Mouse (Mus musculus) limb, embryonic 15.5 days (tissue): ENCODE measurements around the gene Cage1. TPM values are rescaled to one million over a fixed set of nuclear protein-coding genes. Genes with fewer than 3 reads are reported as not detected.

Source experiments
- ATAC-seq: fragments of 200-750 bp; cut with Nextera tagmentation; 2 replicates; pipeline ENCODE4 v1.8.0; 2017; ENCODE audit warnings: low read depth, moderate TSS enrichment; ENCODE audit not compliant: insufficient number of reproducible peaks, low FRiP score, low TSS enrichment
- H3K27ac ChIP-seq: fragments of 300-500 bp; sonication (generic); 2 replicates; pipeline ENCODE4 v1.5.1; 2015; ENCODE audit warnings: moderate library complexity, mild to moderate bottlenecking, inconsistent platforms
- H3K27me3 ChIP-seq: fragments of 300-500 bp; sonication (generic); 2 replicates; pipeline ENCODE4 v1.6.1; 2015; ENCODE audit warnings: inconsistent platforms
- H3K36me3 ChIP-seq: fragments of 300-500 bp; sonication (generic); 2 replicates; pipeline ENCODE4 v1.6.1; 2015; ENCODE audit warnings: inconsistent platforms
- H3K4me1 ChIP-seq: fragments of 300-500 bp; sonication (generic); 2 replicates; pipeline ENCODE4 v1.6.1; 2015; ENCODE audit warnings: inconsistent platforms
- H3K4me2 ChIP-seq: fragments of 300-500 bp; sonication (generic); 2 replicates; pipeline ENCODE4 v1.6.1; 2015; ENCODE audit warnings: mild to moderate bottlenecking, inconsistent platforms
- H3K4me3 ChIP-seq: fragments of 300-500 bp; sonication (generic); 2 replicates; pipeline ENCODE4 v1.5.1; 2015; ENCODE audit warnings: mild to moderate bottlenecking, inconsistent platforms
- H3K9ac ChIP-seq: fragments of 300-500 bp; sonication (generic); 2 replicates; pipeline ENCODE4 v1.6.1; 2015; ENCODE audit warnings: inconsistent platforms
- H3K9me3 ChIP-seq: fragments of 300-500 bp; sonication (generic); 2 replicates; pipeline ENCODE4 v1.6.1; 2016; ENCODE audit warnings: inconsistent platforms
- WGBS: fragments of 180-500 bp; shearing (Covaris S2); methylation state at CpG from one replicate; pipeline ENCODE4 v1.1.7; 2015; 5-methylcytosine and 5-hydroxymethylcytosine counted together
- microRNA-seq: library from miRNA; unstranded; fragments of <30 nt; microRNA quantifications from one replicate; pipeline ENCODE4, GENCODE M21; 2016
- polyA plus RNA-seq: library from polyadenylated mRNA; unstranded; fragments of >200 nt; fragmentation: Nextera tagmentation; extraction: Ambion mirVana; gene quantifications from 2 replicates; pipeline ENCODE4 v1.2.1, GENCODE M21; 2015

The Cage1 gene
- polyA plus RNA-seq, 1 experiment from 2014 or later, result 0.78 TPM

DNA sequence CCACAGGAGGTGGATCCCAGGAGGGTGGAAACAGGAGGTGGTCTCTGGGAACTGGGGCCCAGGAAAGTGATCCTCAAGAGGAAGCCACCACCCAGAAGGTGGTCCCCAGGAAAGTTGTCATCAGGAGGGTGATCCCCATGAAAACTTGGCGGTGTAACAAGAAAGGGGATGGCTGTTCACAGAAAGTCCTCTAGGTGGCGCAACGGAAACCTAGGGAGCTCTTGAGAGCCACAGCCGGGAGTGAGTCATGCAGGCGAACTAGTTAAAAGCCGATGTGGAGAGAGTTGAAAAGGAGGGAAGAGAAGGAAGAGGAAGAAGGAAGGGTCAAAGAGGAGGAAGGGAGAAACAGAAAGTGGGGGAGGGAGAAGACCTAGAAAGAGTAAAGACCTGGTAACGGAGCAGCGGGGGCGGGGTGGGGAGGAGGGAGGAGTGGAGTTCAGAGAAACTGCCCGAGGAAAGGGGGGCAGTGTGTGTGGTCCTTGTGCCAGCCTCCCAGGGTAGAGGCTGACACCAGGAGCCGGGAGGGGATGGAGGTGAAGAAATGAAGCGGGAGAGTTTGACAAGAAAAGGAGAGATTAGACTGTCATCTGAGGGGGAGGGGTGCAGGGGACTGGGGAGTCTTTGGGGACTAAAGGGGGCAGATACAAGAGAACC, 73.4 kb downstream of the Cage1 start:
- Histone ChIP-seq H3K4me1 (peaks cover 33% of the 10 kb centered on the region), H3K27me3 (no peaks in the 10 kb centered on the region), H3K9ac (0 out of 2 replicates have a peak overlapping the region, but pooled peaks have one; percentile 17), H3K4me3 (peak overlapping the region; percentile 45), H3K9me3 (no peaks in the 10 kb centered on the region), H3K4me2 (peak overlapping the region; percentile 61), H3K36me3 (no peaks in the 10 kb centered on the region), H3K27ac (no peak overlapping the region)
- WGBS, result 3% methylated on average over 12 of the region's 12 CpGs
- ATAC-seq, result no peak

DNA sequence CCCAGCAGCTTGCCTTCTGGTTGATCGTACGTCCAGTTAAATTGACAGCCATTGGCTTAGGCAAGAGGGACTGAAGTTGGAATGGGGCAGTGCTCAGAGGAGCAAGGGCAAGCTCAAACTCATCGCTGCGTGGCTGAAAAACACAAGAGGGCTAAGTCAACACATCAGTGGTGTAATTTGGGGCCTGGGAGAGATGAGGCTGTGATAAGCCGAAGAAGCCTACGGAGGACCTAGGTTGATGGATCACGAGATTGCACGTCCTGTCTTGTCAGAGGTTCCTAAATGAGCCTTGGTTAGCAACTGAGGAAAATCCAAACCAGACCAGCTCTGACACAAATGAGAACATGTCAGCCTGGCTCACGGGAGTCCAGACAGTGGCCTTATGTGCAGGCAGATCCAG, 74.3 kb downstream of the Cage1 start:
- no peaks in the 10 kb centered on the region for H3K36me3 ChIP-seq
- 69% methylated on average over 9 of the region's 9 CpGs for WGBS
- peaks cover 32% of the 10 kb centered on the region for H3K4me1 ChIP-seq
- ATAC-seq, result no peak
- no peak overlapping the region for H3K4me3 ChIP-seq
- 0 out of 2 replicates have a peak overlapping the region, but pooled peaks have one; percentile 40 for H3K27ac ChIP-seq
- no peaks in the 10 kb centered on the region for H3K9me3 ChIP-seq
- no peak overlapping the region for H3K4me2 ChIP-seq
- H3K9ac ChIP-seq, result no peak overlapping the region
- no peaks in the 10 kb centered on the region for H3K27me3 ChIP-seq

- no peaks in the 10 kb centered on the region for H3K36me3 ChIP-seq
- peaks cover 19% of the 10 kb centered on the region for H3K4me1 ChIP-seq
- H3K27me3 ChIP-seq, result no peaks in the 10 kb centered on the region
- H3K27ac ChIP-seq, result no peak overlapping the region
- ATAC-seq, result no peak
- no peak overlapping the region for H3K4me3 ChIP-seq
- no peaks in the 10 kb centered on the region for H3K9me3 ChIP-seq
- no peak overlapping the region for H3K9ac ChIP-seq
- WGBS, result 86% methylated on average over 7 of the region's 7 CpGs
- H3K4me2 ChIP-seq, result no peak overlapping the region
Observed at GRCm38 (mm10) chr13:37959936-37960335, 76.9 kb downstream of the Cage1 start.

- no peaks in the 10 kb centered on the region for H3K9me3 ChIP-seq
- 72% methylated on average over 15 of the region's 15 CpGs for WGBS
- no peaks in the 10 kb centered on the region for H3K36me3 ChIP-seq
- no peak overlapping the region for H3K4me2 ChIP-seq
- ATAC-seq, result no peak
- H3K27ac ChIP-seq, result no peak overlapping the region
- H3K27me3 ChIP-seq, result no peaks in the 10 kb centered on the region
- H3K4me3 ChIP-seq, result no peak overlapping the region
- H3K9ac ChIP-seq, result no peak overlapping the region
- peaks cover 13% of the 10 kb centered on the region for H3K4me1 ChIP-seq
Observed at GRCm38 (mm10) chr13:37959239-37959907, 77.5 kb downstream of the Cage1 start.

GRCm38 (mm10) chr13:37958498-37959238, 78.2 kb downstream of the Cage1 start:
- Histone ChIP-seq H3K9ac (no peak overlapping the region), H3K36me3 (no peaks in the 10 kb centered on the region), H3K4me2 (no peak overlapping the region), H3K4me3 (no peak overlapping the region), H3K27ac (no peak overlapping the region), H3K27me3 (no peaks in the 10 kb centered on the region), H3K4me1 (peaks cover 6% of the 10 kb centered on the region), H3K9me3 (no peaks in the 10 kb centered on the region)
- WGBS, result 89% methylated on average over 18 of the region's 18 CpGs
- no peak for ATAC-seq

Small RNA genes within 50 kb of the gene (microRNA-seq; reads per million reads assigned to microRNA genes)
- gene Gm27387, result not detected

Other genes with a start within 250 kb of the Cage1 start
- 152 TPM in 2 replicates for gene Ssr1, start 42.9 kb downstream of the Cage1 start, polyA plus RNA-seq
- 50.8 and 52.0 TPM in 2 replicates for gene Riok1, start 74 bp downstream of the Cage1 start, polyA plus RNA-seq
- gene Dsp, start 114.2 kb upstream of the Cage1 start, polyA plus RNA-seq, result 59.1 and 65.0 TPM in 2 replicates
- 29.8 and 34.3 TPM in 2 replicates for gene Snrnp48, start 167.9 kb upstream of the Cage1 start, polyA plus RNA-seq